Mouse (Mus musculus) heart, postnatal 0 days (tissue): Measurements from ENCODE around the gene Sla2. TPM values are rescaled to one million over a fixed set of nuclear protein-coding genes. Genes with fewer than 3 reads are reported as not detected.
A peak's percentile ranks its signal among the peaks of the same experiment; 100 is the strongest.
"Not testable (repeated sequence)": the region's sequence is repeated elsewhere in the genome, so short reads cannot be mapped to it uniquely, and the experiment has no call there.

Experiments used
- ATAC-seq: fragments of 200-750 bp; cut with Nextera tagmentation; 2 replicates; pipeline ENCODE4 v1.8.0; 2017; ENCODE audit warnings: low read depth, moderate number of reproducible peaks, moderate library complexity; ENCODE audit not compliant: insufficient read depth
- DNase-seq: peaks from one replicate; pipeline ENCODE4 v3.0.0-alpha.2; 2016; ENCODE audit warnings: low spot score
- H3K27ac ChIP-seq: fragments of 300-500 bp; sonication (generic); 2 replicates; pipeline ENCODE4 v1.5.1; 2014; ENCODE audit warnings: low read depth, mild to moderate bottlenecking
- H3K27me3 ChIP-seq: fragments of 300-500 bp; sonication (generic); 2 replicates; pipeline ENCODE4 v1.6.1; 2014; ENCODE audit warnings: low read length, mixed read lengths; ENCODE audit not compliant: control insufficient read depth, insufficient read depth
- H3K36me3 ChIP-seq: fragments of 300-500 bp; sonication (generic); replicated peaks from 2 replicates; pipeline ENCODE4 v1.6.1; 2014; ENCODE audit warnings: low read length, mixed read lengths; ENCODE audit not compliant: control insufficient read depth, insufficient read depth
- H3K4me1 ChIP-seq: fragments of 300-500 bp; sonication (generic); 2 replicates; pipeline ENCODE4 v1.6.1; 2014; ENCODE audit warnings: antibody characterized with exemption; ENCODE audit not compliant: control insufficient read depth, insufficient read depth
- H3K4me2 ChIP-seq: fragments of 300-500 bp; sonication (generic); 2 replicates; pipeline ENCODE4 v1.6.1; 2014; ENCODE audit warnings: low read depth, mild to moderate bottlenecking, low read length, moderate library complexity
- H3K4me3 ChIP-seq: fragments of 300-500 bp; sonication (generic); 2 replicates; pipeline ENCODE4 v1.5.1; 2014; ENCODE audit warnings: low read depth, low read length
- H3K9ac ChIP-seq: fragments of 300-500 bp; sonication (generic); replicated peaks from 2 replicates; pipeline ENCODE4 v1.6.1; 2014; ENCODE audit warnings: low read depth, low read length, mixed read lengths
- H3K9me3 ChIP-seq: fragments of 300-500 bp; sonication (generic); replicated peaks from 2 replicates; pipeline ENCODE4 v1.6.1; 2016; ENCODE audit warnings: low read length; ENCODE audit not compliant: control insufficient read depth
- CTCF ChIP-seq: IDR thresholded peaks from 2 replicates; pipeline ENCODE4 v1.5.1; 2016; ENCODE audit warnings: antibody characterized with exemption, control low read depth, low read depth
- EP300 ChIP-seq: IDR thresholded peaks from 2 replicates; pipeline ENCODE4 v1.6.1; 2016; ENCODE audit warnings: antibody characterized with exemption, low read depth
- WGBS: fragments of 180-500 bp; shearing (Covaris S2); extraction: QIAGEN DNeasy Blood & Tissue Kit; methylation state at CpG from one replicate; pipeline ENCODE4 v1.1.7; 2014; 5-methylcytosine and 5-hydroxymethylcytosine counted together
- polyA plus RNA-seq: library from polyadenylated mRNA; unstranded; fragments of >200 nt; fragmentation: Nextera tagmentation; extraction: Ambion mirVana; gene quantifications from 2 replicates; pipeline ENCODE4 v1.2.1, GENCODE M21; 2015
- total RNA-seq: library from RNA; depleted of rRNA; stranded (reverse); fragments of >200 nt; gene quantifications from 2 replicates; pipeline ENCODE4 v1.2.3, GENCODE M21; 2014; ENCODE audit warnings: low replicate concordance

Sla2 gene
- total and polyA plus RNA-seq, 2 experiments from 2014 or later, result 0.14 TPM; not detected in 1

DNA sequence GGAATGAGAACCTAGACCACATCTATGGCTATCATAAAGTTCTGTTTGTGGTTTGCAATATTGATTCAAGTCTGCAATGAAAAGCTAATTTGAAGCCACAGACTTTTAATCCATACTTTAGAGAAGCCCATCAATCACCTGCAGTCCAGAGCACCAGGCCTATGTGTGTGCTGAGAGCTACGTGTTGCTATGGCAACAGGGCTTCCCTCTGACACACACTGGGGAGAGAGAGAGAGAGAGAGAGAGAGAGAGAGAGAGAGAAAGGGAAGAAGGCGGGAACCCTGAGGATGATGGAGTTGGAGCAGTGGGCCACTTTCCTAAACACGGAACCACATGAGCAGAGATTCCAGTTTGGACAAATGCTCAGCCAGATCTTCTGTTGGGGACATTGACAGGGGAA lies 5.2 kb upstream of the Sla2 start:
- TF ChIP-seq EP300 (no peak), CTCF (no peak)
- H3K4me3 ChIP-seq, result no peak overlapping the region
- no peaks in the 10 kb centered on the region for H3K36me3 ChIP-seq
- ATAC-seq (no peak), DNase-seq (no peak)
- H3K27me3 ChIP-seq, result no peaks in the 10 kb centered on the region
- H3K9ac ChIP-seq, result no peak overlapping the region
- H3K27ac ChIP-seq, result no peak overlapping the region
- no peaks in the 10 kb centered on the region for H3K9me3 ChIP-seq
- H3K4me1 ChIP-seq, result no peaks in the 10 kb centered on the region
- 62% methylated on average over 3 of the region's 3 CpGs for WGBS
- H3K4me2 ChIP-seq, result no peak overlapping the region

DNA sequence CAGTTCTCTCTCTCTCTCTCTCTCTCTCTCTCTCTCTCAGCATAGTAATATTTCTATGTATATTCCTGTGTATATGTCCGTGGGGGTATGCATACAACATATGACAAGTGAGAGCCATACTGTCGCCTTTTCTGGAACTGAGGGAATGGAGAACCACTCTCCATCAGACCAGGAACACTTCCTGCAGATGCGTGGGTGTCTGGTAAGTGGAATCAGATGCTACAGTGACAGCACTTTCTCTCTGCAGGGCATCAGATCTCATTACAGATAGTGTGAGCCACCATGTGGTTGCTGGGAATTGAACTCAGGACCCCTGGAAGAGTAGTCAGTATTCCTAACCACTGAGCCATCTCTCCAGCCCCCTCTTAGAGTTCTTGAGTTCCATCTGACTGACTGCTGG lies 1.5 kb upstream of the Sla2 start:
- H3K9me3 ChIP-seq, result no peaks in the 10 kb centered on the region
- no peak for TF ChIP-seq CTCF
- WGBS, result 74% methylated on average over 3 of the region's 3 CpGs

DNA sequence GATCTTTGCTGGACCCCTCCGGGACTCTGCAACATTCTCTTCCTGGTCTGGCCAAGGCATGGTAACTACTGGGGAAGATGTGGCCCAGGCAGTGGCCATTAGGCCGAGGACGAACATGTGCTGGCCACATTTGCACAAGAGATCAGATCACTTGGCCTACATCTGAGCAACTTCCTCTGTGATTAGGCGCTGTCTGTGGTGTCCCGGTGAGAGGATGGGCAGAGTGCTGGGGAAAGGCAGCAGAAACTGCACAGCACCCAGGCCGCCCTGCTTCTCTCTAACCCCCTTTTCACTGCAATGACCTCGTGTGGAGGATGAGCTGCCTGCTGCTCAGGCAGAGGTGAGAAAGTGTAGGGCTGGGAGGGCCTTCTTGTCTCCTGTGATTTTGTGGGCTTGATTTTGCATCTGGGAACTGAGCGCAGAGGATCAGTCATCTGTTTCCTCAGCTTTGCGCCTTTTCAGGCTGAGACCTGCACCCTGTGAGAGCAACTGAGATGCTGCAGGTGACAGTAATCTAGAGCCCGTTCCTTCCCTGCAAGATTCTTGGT lies 834 bp downstream of the Sla2 start:
- Histone ChIP-seq H3K9me3 (no peaks in the 10 kb centered on the region), H3K4me1 (no peaks in the 10 kb centered on the region), H3K27me3 (no peaks in the 10 kb centered on the region), H3K9ac (no peak overlapping the region; the same call in 1 of the 2 replicates), H3K4me2 (no peak overlapping the region; the same call in 1 of the 2 replicates), H3K27ac (peak overlapping the region; percentile 30; the same call in 1 of the 2 replicates), H3K4me3 (peak overlapping the region; percentile 21; the same call in 1 of the 2 replicates), H3K36me3 (no peaks in the 10 kb centered on the region)
- TF ChIP-seq EP300 (no peak), CTCF (no peak)
- ATAC-seq, result no peak
- DNase-seq, result no peak
- 76% methylated on average over 10 of the region's 10 CpGs for WGBS

More for the DNA sequence above, 1.5 kb upstream of the Sla2 start:
- no peak overlapping the region for H3K9ac ChIP-seq
- no peaks in the 10 kb centered on the region for H3K36me3 ChIP-seq
- no peaks in the 10 kb centered on the region for H3K27me3 ChIP-seq
- DNase-seq (no peak), ATAC-seq (no peak)
- H3K4me1 ChIP-seq, result no peaks in the 10 kb centered on the region
- H3K27ac ChIP-seq, result no peak overlapping the region
- no peak overlapping the region for H3K4me3 ChIP-seq
- no peak overlapping the region for H3K4me2 ChIP-seq

DNA sequence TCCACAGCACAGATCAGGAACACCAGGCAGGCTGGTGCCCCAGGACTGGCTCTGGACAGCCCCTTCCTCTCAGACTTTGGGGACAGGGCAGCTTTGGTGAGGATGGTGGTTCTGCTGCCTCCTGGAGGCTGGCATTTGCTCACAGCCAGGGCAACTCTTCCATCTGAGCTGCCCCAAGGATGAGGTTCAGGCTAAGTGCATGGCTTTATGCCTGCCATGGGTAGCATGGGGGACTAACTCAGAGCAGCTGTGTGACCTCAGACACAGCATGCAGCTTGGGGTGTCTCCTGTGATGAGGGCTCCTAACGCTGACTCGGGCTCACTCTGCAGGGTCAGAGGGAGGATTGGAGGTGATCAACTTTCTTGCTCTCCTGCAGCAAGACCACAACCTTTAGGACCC lies 1.3 kb downstream of the Sla2 start:
- H3K27me3 ChIP-seq, DNase-seq, H3K4me2 ChIP-seq, H3K9me3 ChIP-seq, H3K27ac ChIP-seq, ATAC-seq, H3K36me3 ChIP-seq, H3K4me1 ChIP-seq, H3K9ac ChIP-seq: not testable (repeated sequence)
- 78% methylated on average over 2 of the region's 2 CpGs for WGBS
- peak overlapping the region; percentile 5; the same call in 1 of the 2 replicates for H3K4me3 ChIP-seq

DNA sequence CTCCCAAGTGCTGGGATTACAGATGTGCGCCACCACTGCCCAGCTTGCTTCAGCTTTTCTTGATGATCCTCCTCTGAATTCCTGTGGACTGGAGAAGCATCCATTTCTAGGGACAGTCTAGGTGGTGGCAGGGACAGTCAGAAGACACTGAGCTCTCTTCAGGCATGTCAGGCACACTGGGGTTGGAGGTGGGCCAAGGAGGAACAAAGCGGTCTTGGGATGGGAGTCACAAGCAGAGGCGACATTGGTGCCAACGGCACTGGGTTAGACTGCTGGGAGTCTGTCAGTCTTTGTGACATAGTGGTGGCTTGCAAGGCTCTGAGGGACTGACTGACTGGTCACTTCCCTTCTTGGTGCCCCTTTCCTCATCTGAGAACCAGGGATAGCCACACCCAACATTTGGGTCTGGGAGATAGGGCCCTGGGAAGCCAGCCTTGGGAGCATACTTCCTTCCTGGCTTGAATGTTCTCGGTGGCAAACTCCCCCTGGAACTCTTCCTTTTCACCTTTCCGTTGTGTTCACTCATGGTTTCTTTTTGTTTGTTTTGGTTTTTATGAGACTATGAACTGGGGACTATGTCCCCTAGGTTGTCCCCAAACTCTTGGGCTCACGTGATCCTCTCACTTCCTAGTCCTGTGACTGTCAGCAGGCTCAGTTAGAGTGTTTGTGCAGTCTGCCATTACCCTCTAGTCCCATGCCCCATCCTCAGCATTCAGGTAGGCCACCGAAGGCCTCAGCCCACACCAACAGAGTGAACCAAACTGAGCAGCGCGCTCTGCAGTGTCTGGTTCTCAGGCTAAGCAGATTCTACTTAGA lies 2.4 kb downstream of the Sla2 start:
- Histone ChIP-seq H3K4me2 (peak overlapping the region; percentile 2; the same call in 1 of the 2 replicates), H3K4me1 (no peaks in the 10 kb centered on the region), H3K27ac (no peak overlapping the region), H3K4me3 (peak overlapping the region; percentile 7; the same call in 1 of the 2 replicates), H3K36me3 (no peaks in the 10 kb centered on the region), H3K9me3 (no peaks in the 10 kb centered on the region), H3K27me3 (no peaks in the 10 kb centered on the region), H3K9ac (no peak overlapping the region)
- no peak for TF ChIP-seq EP300
- TF ChIP-seq CTCF, result no peak
- DNase-seq, result no peak
- 81% methylated on average over 10 of the region's 10 CpGs for WGBS
- no peak for ATAC-seq
